Mouse (Mus musculus) bone marrow macrophage, adult 2 months (primary cell): ENCODE data around the gene Suclg2. TPM values are rescaled to one million over a fixed set of nuclear protein-coding genes. Genes with fewer than 3 reads are reported as not detected.

Experiments used
- H3K27ac ChIP-seq: 2 replicates; pipeline ENCODE4 v1.5.1; 2012; ENCODE audit warnings: low read depth, low read length; ENCODE audit not compliant: insufficient read depth
- H3K4me1 ChIP-seq: 2 replicates; pipeline ENCODE4 v1.6.1; 2012; ENCODE audit warnings: low read length; ENCODE audit not compliant: control insufficient read depth, insufficient read depth
- H3K4me3 ChIP-seq: 2 replicates; pipeline ENCODE4 v1.5.1; 2012; ENCODE audit warnings: mild to moderate bottlenecking, low read length, moderate library complexity; ENCODE audit not compliant: insufficient read depth
- CTCF ChIP-seq: IDR thresholded peaks from 2 replicates; pipeline ENCODE4 v1.5.1; 2012; ENCODE audit warnings: low read depth, mild to moderate bottlenecking, low read length, moderate library complexity
- POLR2A ChIP-seq: IDR thresholded peaks from 2 replicates; pipeline ENCODE4 v1.6.1; 2012; ENCODE audit warnings: mild to moderate bottlenecking, low read depth, low read length, borderline replicate concordance
- polyA plus RNA-seq: library from polyadenylated mRNA; stranded (reverse); fragments of >200 nt; gene quantifications from 2 replicates; pipeline ENCODE4 v1.2.4, GENCODE M21; 2012; ENCODE audit not compliant: missing spikeins, insufficient read depth, insufficient read length

Gene Suclg2
- polyA plus RNA-seq, 1 experiment: 14.3 TPM

DNA sequence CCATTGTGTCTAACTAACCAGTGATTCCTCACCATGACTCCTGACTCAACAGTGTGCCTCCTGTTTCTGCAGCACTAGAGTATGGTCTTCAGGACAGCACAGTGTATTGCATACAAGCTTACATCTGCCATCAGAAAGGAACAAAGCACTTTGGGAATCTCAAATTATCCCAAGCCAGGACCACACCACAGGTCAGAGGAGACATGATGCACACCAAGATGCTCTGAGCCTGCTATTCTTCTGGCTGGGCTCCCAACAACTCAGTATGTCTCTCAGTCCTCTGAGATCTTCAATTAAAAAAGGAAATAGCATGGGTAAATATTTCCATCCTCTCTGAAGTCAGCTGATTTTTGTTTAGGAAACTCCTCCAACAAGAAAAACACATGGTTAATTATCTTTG is 172.9 kb downstream of the Suclg2 start:
- H3K27ac ChIP-seq: no peak overlapping the region
- no peak overlapping the region for H3K4me3 ChIP-seq
- H3K4me1 ChIP-seq: no peaks in the 10 kb centered on the region
- no peak for TF ChIP-seq POLR2A
- no peak for TF ChIP-seq CTCF

- no peak overlapping the region for H3K27ac ChIP-seq
- H3K4me1 ChIP-seq: no peaks in the 10 kb centered on the region
- no peak overlapping the region for H3K4me3 ChIP-seq
- TF ChIP-seq CTCF (no peak), POLR2A (no peak)
Measured at GRCm38 (mm10) chr6:95545296-95545695, 173.3 kb downstream of the Suclg2 start.

DNA sequence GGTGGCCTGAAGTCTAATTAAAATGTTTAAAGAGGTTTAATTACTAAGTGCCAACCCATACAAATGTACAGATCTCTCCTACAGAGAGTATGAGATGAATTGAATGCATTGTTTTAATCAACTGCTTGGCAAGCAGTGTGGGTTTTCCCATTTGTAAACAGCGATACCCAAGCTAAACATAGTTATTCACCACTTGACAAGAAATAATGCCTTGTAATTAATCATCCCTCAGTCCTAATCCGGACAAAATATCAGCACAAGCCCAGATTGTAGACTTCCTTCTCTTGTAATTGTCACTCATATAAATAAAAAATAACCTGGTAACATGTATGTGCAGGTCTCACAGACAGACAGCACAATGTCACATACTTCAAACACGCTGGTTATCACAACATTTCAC is 183.4 kb downstream of the Suclg2 start:
- Histone ChIP-seq H3K27ac (no peak overlapping the region), H3K4me1 (peaks cover 16% of the 10 kb centered on the region), H3K4me3 (no peak overlapping the region)
- TF ChIP-seq CTCF: no peak
- TF ChIP-seq POLR2A: no peak

GRCm38 (mm10) chr6:95519846-95520245 is 198.8 kb downstream of the Suclg2 start:
- no peak overlapping the region for H3K4me3 ChIP-seq
- no peaks in the 10 kb centered on the region for H3K4me1 ChIP-seq
- TF ChIP-seq POLR2A: no peak
- no peak for TF ChIP-seq CTCF
- H3K27ac ChIP-seq: no peak overlapping the region

- H3K27ac ChIP-seq: no peak overlapping the region
- H3K4me1 ChIP-seq: no peaks in the 10 kb centered on the region
- TF ChIP-seq CTCF: no peak
- no peak for TF ChIP-seq POLR2A
- no peak overlapping the region for H3K4me3 ChIP-seq
Measured at GRCm38 (mm10) chr6:95518406-95518805, 200.2 kb downstream of the Suclg2 start.

DNA sequence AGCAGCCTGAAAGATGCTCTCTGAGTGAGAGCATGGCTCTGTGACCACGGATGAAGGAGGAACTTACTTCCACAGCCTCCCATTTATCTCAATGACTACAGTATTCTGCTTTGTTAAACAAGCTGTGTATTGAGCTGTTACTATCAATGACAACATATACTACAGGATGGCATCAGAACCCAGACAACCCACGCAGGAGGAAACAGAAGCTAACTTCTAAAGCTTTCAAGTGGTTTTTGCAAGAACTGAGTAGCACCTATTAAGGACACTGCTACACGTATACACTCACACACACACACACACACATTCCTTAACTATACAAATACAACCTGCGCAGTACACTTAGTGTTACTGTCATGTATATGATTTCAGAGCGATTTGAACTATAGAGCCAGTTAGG is 202.9 kb downstream of the Suclg2 start:
- no peak overlapping the region for H3K4me3 ChIP-seq
- no peak overlapping the region for H3K27ac ChIP-seq
- TF ChIP-seq CTCF (no peak), POLR2A (no peak)
- H3K4me1 ChIP-seq: no peaks in the 10 kb centered on the region

- TF ChIP-seq CTCF (no peak), POLR2A (no peak)
- Histone ChIP-seq H3K4me3 (no peak overlapping the region), H3K4me1 (no peaks in the 10 kb centered on the region), H3K27ac (no peak overlapping the region)
Measured at GRCm38 (mm10) chr6:95514726-95515125, 203.9 kb downstream of the Suclg2 start.

DNA sequence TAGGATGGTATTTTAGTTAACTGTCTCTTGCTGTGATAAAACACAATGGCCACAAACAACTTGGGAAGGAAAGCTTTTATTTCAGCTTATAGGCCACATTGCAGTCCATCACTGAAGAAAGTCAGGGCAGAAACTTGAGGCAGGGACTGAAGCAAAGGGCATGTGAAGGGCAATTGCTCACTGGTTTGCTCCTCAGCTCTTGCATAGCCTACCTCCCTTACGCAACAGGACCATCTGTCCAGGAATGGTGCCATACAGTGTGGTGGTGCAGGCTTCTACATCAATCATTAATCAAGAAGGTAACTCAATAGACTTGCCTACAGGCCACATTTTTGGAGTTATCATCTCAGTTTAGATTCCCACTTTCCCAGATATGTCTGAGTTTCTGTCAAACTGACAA is 206.9 kb downstream of the Suclg2 start:
- Histone ChIP-seq H3K4me3 (no peak overlapping the region), H3K4me1 (no peaks in the 10 kb centered on the region), H3K27ac (no peak overlapping the region)
- TF ChIP-seq CTCF: no peak
- TF ChIP-seq POLR2A: no peak

DNA sequence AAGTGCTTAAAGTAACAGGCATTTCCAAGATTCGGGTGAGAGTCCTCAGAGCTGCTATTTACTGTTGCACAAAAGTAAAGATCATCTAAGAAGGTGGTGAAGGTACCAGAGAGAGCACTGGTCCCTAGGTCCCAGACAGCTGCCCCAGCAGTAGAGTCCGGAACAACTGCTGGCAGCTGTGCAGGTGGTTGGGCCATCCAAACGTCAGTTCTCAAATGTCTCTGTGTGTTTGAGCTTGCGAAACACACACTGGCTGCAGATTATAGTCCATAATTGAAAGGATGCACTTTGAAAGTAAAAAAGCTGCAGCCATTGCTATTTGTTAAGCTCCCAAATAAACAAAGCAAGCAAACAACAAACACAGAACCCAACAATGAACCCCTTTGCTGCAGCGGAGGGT is 217.8 kb downstream of the Suclg2 start:
- Histone ChIP-seq H3K4me1 (no peaks in the 10 kb centered on the region), H3K27ac (no peak overlapping the region), H3K4me3 (no peak overlapping the region)
- TF ChIP-seq POLR2A: no peak
- no peak for TF ChIP-seq CTCF

DNA sequence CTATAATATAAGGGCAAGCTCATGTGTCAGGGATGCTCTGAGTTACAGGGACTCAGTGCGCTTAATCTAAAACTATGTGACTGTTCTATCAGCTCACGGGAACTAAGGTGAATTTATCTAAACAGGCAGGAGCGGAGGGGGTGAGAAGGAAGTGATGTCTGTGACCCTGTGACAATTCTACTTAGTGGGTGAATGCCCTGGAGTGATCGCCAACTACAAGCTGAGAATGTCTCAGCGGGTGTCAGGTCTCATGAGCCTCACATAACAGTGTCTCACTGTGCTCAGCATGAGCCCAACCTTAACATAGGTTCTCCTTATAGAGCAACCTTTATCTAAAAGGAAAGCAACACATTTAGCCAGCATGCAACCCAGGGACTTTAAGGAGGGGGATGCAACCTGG is 219.0 kb downstream of the Suclg2 start:
- Histone ChIP-seq H3K27ac (no peak overlapping the region), H3K4me1 (no peaks in the 10 kb centered on the region), H3K4me3 (no peak overlapping the region)
- TF ChIP-seq POLR2A (no peak), CTCF (no peak)

DNA sequence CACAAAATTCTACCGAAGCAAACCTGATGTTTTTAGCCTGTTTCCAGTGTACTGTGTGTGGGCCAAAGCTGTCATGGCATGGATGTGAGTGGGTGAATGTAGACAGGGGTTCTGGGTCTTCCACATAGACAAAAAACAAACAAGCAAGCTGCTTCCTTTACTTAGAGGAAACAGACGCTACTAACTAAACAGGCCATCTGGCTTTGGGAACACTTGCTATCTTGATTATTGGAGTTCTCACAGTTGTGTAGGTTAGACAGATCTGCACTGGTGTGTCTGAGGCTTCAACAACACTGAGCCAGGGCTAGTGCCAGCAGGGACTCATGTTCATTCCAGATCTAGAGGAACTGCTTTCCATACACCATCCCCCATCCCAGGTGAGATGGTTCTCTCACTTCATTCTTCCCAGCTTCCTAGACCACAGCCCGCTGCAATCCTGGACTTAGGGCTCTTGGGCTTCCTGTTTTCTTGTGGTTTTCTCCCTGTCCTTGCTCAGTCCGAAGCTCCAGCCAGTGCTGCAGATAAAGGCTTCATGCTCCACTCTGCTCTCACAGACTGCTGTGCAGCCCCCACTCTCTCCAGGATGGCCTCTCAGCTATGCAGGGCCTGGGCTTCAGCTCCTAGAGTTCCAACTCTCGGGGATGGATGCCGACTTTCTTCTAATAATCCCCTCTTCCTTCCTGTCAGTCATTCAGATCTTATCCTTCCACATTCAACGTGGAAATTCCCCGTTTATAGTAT is 226.2 kb downstream of the Suclg2 start:
- TF ChIP-seq POLR2A (no peak), CTCF (no peak)
- Histone ChIP-seq H3K4me3 (no peak overlapping the region), H3K27ac (no peak overlapping the region), H3K4me1 (peaks cover 12% of the 10 kb centered on the region)
